Mouse (Mus musculus) cerebellum, adult 2 months (tissue): ENCODE data around the gene Dlg3.

Experiments used
- CTCF ChIP-seq: fragments of 200-500 bp; IDR thresholded peaks from 2 replicates; pipeline ENCODE4 v1.5.1; 2011; ENCODE audit warnings: low read depth, mild to moderate bottlenecking, control low read depth, low read length, moderate library complexity, borderline replicate concordance; ENCODE audit not compliant: insufficient read depth
- POLR2A ChIP-seq: fragments of 200-500 bp; IDR thresholded peaks from 2 replicates; pipeline ENCODE4 v1.6.1; 2011; ENCODE audit warnings: low read length, control low read depth, borderline replicate concordance; ENCODE audit not compliant: insufficient read depth

GRCm38 (mm10) chrX:100734359-100734758, 33.2 kb upstream of the Dlg3 start:
- TF ChIP-seq POLR2A (no peak), CTCF (no peak)
